Comparison of ENCODE assay signal across 18 mouse cellular contexts in the genomic region with DNA sequence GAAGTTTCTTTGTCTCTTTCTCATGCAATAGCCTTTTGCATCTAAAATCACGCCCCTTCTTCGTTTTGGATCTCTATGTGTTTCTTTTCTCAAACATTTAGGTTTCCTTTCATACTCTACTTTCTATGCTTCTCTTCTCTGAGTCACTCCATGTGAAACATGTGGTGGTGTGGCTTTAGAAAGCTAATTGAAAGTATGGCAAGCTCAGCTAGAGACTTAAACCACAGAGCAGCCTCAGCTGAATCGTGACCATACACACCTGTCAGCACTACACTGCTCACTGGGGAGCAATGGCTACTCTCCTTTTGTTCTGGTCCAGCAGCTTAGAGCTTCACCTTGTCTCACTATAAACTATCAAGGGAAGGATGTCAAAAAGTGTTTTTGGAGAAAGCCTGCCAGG.
"Had no signal": no experiment of that assay in that cellular context is flagged by ENCODE, and none has a peak within 500 bp of the region (broad histone marks: within the 10 kb centered on the region; RNA-seq: fewer than 3 reads in every experiment).

No protein-coding gene starts in this region.

- ATAC-seq: midbrain, embryonic 16.5 days had no signal

- DNase-seq: lung, embryonic 14.5 days; lung, postnatal 10 days; lung, postnatal 4 days; midbrain, embryonic 14.5 days; retina, postnatal 1 day; right cerebral cortex, adult 18-20 months; right cerebral cortex, postnatal 25 days; right cerebral cortex, postnatal 4 days; spleen, adult 18-20 months; thymus, adult 18-20 months; thymus, postnatal 14 days; thymus, postnatal 36 days had no signal

- H3K4me1 ChIP-seq: midbrain, embryonic 10.5 days; midbrain, embryonic 12.5 days; neural tube, embryonic 13.5 days; neural tube, embryonic 15.5 days had no signal

- H3K4me3 ChIP-seq: midbrain, embryonic 10.5 days; midbrain, embryonic 12.5 days; myocyte; neural tube, embryonic 13.5 days; neural tube, embryonic 15.5 days had no signal

- H3K27me3 ChIP-seq: midbrain, embryonic 12.5 days; neural tube, embryonic 13.5 days; neural tube, embryonic 15.5 days had no signal

- H3K27ac ChIP-seq: midbrain, embryonic 10.5 days; midbrain, embryonic 12.5 days; neural tube, embryonic 13.5 days; neural tube, embryonic 15.5 days had no signal
